Mouse (Mus musculus) hindbrain, embryonic 11.5 days (tissue): ENCODE measurements around the gene Bsg. TPM values are rescaled to one million over a fixed set of nuclear protein-coding genes. Genes with fewer than 3 reads are reported as not detected.

ENCODE experiments used
- ATAC-seq: fragments of 200-750 bp; cut with Nextera tagmentation; 2 replicates; pipeline ENCODE4 v1.8.0; 2017; ENCODE audit warnings: mild to moderate bottlenecking, moderate TSS enrichment, moderate library complexity; ENCODE audit not compliant: low FRiP score
- DNase-seq: peaks from one replicate; pipeline ENCODE4 v3.0.0-alpha.2; 2015; ENCODE audit warnings: low spot score
- H3K27ac ChIP-seq: fragments of 300-500 bp; sonication (generic); 2 replicates; pipeline ENCODE4 v1.5.1; 2014; ENCODE audit warnings: mild to moderate bottlenecking, low read depth, low read length
- H3K27me3 ChIP-seq: fragments of 300-500 bp; sonication (generic); 2 replicates; pipeline ENCODE4 v1.6.1; 2014; ENCODE audit warnings: mild to moderate bottlenecking, low read length, moderate library complexity, mixed read lengths; ENCODE audit not compliant: control insufficient read depth, insufficient read depth
- H3K36me3 ChIP-seq: fragments of 300-500 bp; sonication (generic); 2 replicates; pipeline ENCODE4 v1.6.1; 2014; ENCODE audit warnings: mild to moderate bottlenecking, low read length, moderate library complexity, mixed read lengths; ENCODE audit not compliant: control insufficient read depth, insufficient read depth
- H3K4me1 ChIP-seq: fragments of 300-500 bp; sonication (generic); replicated peaks from 2 replicates; pipeline ENCODE4 v1.6.1; 2014; ENCODE audit warnings: low read length, mixed read lengths; ENCODE audit not compliant: control insufficient read depth, insufficient read depth
- H3K4me2 ChIP-seq: fragments of 300-500 bp; sonication (generic); replicated peaks from 2 replicates; pipeline ENCODE4 v1.6.1; 2014; ENCODE audit warnings: mild to moderate bottlenecking, low read depth, low read length
- H3K4me3 ChIP-seq: fragments of 300-500 bp; sonication (generic); 2 replicates; pipeline ENCODE4 v1.5.1; 2014; ENCODE audit warnings: low read depth, low read length
- H3K9ac ChIP-seq: fragments of 300-500 bp; sonication (generic); 2 replicates; pipeline ENCODE4 v1.6.1; 2014; ENCODE audit warnings: low read depth, low read length
- H3K9me3 ChIP-seq: fragments of 300-500 bp; sonication (generic); 2 replicates; pipeline ENCODE4 v1.6.1; 2016; ENCODE audit warnings: low read length; ENCODE audit not compliant: control insufficient read depth
- WGBS: fragments of 180-500 bp; shearing (Covaris S2); extraction: QIAGEN DNeasy Blood & Tissue Kit; methylation state at CpG from one replicate; pipeline ENCODE4 v1.1.7; 2014; 5-methylcytosine and 5-hydroxymethylcytosine counted together
- polyA plus RNA-seq: library from polyadenylated mRNA; unstranded; fragments of >200 nt; fragmentation: Nextera tagmentation; extraction: Ambion mirVana; gene quantifications from 2 replicates; pipeline ENCODE4 v1.2.1, GENCODE M21; 2014

The Bsg gene
- polyA plus RNA-seq, 1 experiment from 2014 or later, result 595 TPM

- no peaks in the 10 kb centered on the region for H3K4me1 ChIP-seq
- H3K36me3 ChIP-seq, result no peaks in the 10 kb centered on the region
- H3K4me2 ChIP-seq, result peak within 1 kb of the TSS; percentile 73
- no peak within 1 kb of the TSS for H3K27ac ChIP-seq
- H3K4me3 ChIP-seq, result peak within 1 kb of the TSS; percentile 37
- WGBS, result 2% methylated on average over 44 of the region's 91 CpGs
- H3K9me3 ChIP-seq, result no peaks in the 10 kb centered on the region
- ATAC-seq (peak; percentile 45), DNase-seq (peak; percentile 51)
- H3K9ac ChIP-seq, result peak within 1 kb of the TSS; percentile 50; the same call in 1 of the 2 replicates
- peaks cover 45% of the 10 kb centered on the region for H3K27me3 ChIP-seq
These were observed 12.1 kb downstream of the Bsg start, which contains the start of gene Hcn2 for GRCm38 (mm10) chr10:79716254-79716987. Gene Hcn2 (plus strand): TSS chr10:79716634.

GRCm38 (mm10) chr10:79716988-79717355 lies 12.7 kb downstream of the Bsg start:
- no peaks in the 10 kb centered on the region for H3K9me3 ChIP-seq
- peak overlapping the region; percentile 73 for H3K4me2 ChIP-seq
- peaks cover 45% of the 10 kb centered on the region for H3K27me3 ChIP-seq
- H3K27ac ChIP-seq, result no peak overlapping the region
- 1% methylated on average over 41 of the region's 44 CpGs for WGBS
- no peaks in the 10 kb centered on the region for H3K4me1 ChIP-seq
- ATAC-seq (no peak), DNase-seq (peak; percentile 51)
- H3K36me3 ChIP-seq, result no peaks in the 10 kb centered on the region
- peak overlapping the region; percentile 37 for H3K4me3 ChIP-seq
- 0 out of 2 replicates have a peak overlapping the region, but pooled peaks have one; percentile 3 for H3K9ac ChIP-seq

- Histone ChIP-seq H3K9ac (no peak overlapping the region), H3K36me3 (no peaks in the 10 kb centered on the region), H3K27ac (no peak overlapping the region), H3K27me3 (peaks cover 45% of the 10 kb centered on the region), H3K9me3 (no peaks in the 10 kb centered on the region), H3K4me3 (peak overlapping the region; percentile 37; the same call in 1 of the 2 replicates), H3K4me1 (no peaks in the 10 kb centered on the region), H3K4me2 (peak overlapping the region; percentile 73)
- DNase-seq, result peak; percentile 83
- WGBS, result 5% methylated on average over 43 of the region's 43 CpGs
- no peak for ATAC-seq
These were observed 13.5 kb downstream of the Bsg start for GRCm38 (mm10) chr10:79717640-79718357.

GRCm38 (mm10) chr10:79721089-79721488 lies 16.8 kb downstream of the Bsg start:
- no peak for DNase-seq
- WGBS, result 67% methylated on average over 5 of the region's 5 CpGs
- Histone ChIP-seq H3K4me3 (no peak overlapping the region), H3K9me3 (no peaks in the 10 kb centered on the region), H3K9ac (no peak overlapping the region), H3K27ac (no peak overlapping the region), H3K27me3 (peaks cover 32% of the 10 kb centered on the region), H3K4me1 (no peaks in the 10 kb centered on the region), H3K4me2 (no peak overlapping the region), H3K36me3 (no peaks in the 10 kb centered on the region)
- ATAC-seq, result no peak

GRCm38 (mm10) chr10:79723047-79723446 lies 18.8 kb downstream of the Bsg start:
- no peak overlapping the region for H3K9ac ChIP-seq
- H3K4me3 ChIP-seq, result no peak overlapping the region
- H3K27ac ChIP-seq, result no peak overlapping the region
- H3K36me3 ChIP-seq, result no peaks in the 10 kb centered on the region
- DNase-seq (no peak), ATAC-seq (no peak)
- 59% methylated on average over 6 of the region's 6 CpGs for WGBS
- H3K4me1 ChIP-seq, result no peaks in the 10 kb centered on the region
- peaks cover 12% of the 10 kb centered on the region for H3K27me3 ChIP-seq
- H3K9me3 ChIP-seq, result no peaks in the 10 kb centered on the region
- no peak overlapping the region for H3K4me2 ChIP-seq

- Histone ChIP-seq H3K9me3 (no peaks in the 10 kb centered on the region), H3K27ac (no peak overlapping the region), H3K27me3 (peaks cover 7% of the 10 kb centered on the region), H3K4me1 (no peaks in the 10 kb centered on the region), H3K4me3 (no peak overlapping the region), H3K9ac (no peak overlapping the region), H3K4me2 (no peak overlapping the region), H3K36me3 (no peaks in the 10 kb centered on the region)
- 78% methylated on average over 7 of the region's 7 CpGs for WGBS
- ATAC-seq, result no peak
- DNase-seq, result no peak
These were observed 19.4 kb downstream of the Bsg start for GRCm38 (mm10) chr10:79723692-79724091.

GRCm38 (mm10) chr10:79726090-79726489 lies 21.8 kb downstream of the Bsg start:
- WGBS, result 34% methylated on average over 11 of the region's 11 CpGs
- peak; percentile 44 for DNase-seq
- no peak for ATAC-seq
- no peaks in the 10 kb centered on the region for H3K9me3 ChIP-seq
- H3K27ac ChIP-seq, result no peak overlapping the region
- H3K4me3 ChIP-seq, result no peak overlapping the region
- no peaks in the 10 kb centered on the region for H3K36me3 ChIP-seq
- no peaks in the 10 kb centered on the region for H3K4me1 ChIP-seq
- no peak overlapping the region for H3K9ac ChIP-seq
- no peak overlapping the region for H3K4me2 ChIP-seq
- no peaks in the 10 kb centered on the region for H3K27me3 ChIP-seq

- Histone ChIP-seq H3K4me3 (no peak overlapping the region), H3K9ac (no peak overlapping the region), H3K36me3 (no peaks in the 10 kb centered on the region), H3K27ac (no peak overlapping the region), H3K27me3 (no peaks in the 10 kb centered on the region), H3K9me3 (no peaks in the 10 kb centered on the region), H3K4me1 (no peaks in the 10 kb centered on the region), H3K4me2 (no peak overlapping the region)
- DNase-seq (no peak), ATAC-seq (no peak)
- 75% methylated on average over 28 of the region's 28 CpGs for WGBS
These were observed 24.3 kb downstream of the Bsg start for GRCm38 (mm10) chr10:79728323-79729249.
